Mouse (Mus musculus) ovary, postnatal 14 days (tissue): ENCODE measurements around the gene Igflr1.

Experiments used
- DNase-seq: peaks from one replicate; pipeline ENCODE4 v3.0.0; 2022; ENCODE audit warnings: low spot score

Igflr1 gene

DNA sequence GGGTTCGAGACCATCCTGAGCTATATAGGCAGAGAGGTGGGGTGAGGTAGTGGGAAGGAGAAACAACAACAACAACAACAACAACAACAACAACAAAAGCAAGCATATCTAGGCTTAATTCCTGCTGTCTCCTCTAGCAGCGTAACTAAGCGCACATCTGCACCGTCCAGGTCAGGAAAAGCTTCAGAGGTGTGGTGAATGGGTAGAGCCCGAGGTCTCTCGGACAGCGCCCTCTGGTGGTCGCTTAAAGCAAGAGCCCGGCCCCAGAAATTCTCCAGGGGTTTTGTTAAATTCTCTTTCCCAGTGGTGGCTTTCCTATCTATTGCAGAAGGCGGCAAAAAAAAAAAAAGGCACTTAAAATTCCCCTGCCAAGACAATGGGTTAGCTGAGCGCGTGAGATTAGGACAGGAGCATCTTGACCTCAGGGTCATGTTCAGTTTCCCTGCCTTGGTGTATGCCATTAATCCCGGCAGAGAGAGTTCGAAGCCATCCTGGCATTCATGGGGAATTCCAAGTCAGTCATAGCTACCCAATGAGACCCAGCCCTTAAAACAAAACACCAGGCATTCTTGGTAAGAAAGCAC, 48.4 kb downstream of the Igflr1 start:
- peak; percentile 60 for DNase-seq

DNA sequence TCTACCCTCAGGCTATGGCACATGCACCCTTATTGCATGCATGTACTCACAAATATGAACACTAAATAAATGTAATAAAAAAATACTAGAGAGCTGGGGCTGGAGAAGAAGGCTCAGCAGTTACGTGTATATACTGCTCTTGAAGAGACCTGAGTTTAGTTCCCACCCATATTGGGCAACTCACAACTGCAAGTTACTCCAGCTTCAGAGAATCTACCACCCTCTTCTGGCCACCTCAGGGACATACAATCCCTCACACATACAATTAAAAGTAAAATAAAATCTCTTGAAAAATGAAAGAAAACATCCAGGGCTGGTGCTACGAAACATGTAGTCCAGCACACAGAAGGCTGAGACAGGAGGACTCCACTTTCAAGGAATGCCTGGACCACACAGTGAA, 49.2 kb downstream of the Igflr1 start:
- no peak for DNase-seq

GRCm38 (mm10) chr7:30615049-30615760, 50.0 kb downstream of the Igflr1 start:
- no peak for DNase-seq
